Mouse (Mus musculus) spleen, postnatal 10 days (tissue): Measurements from ENCODE around the gene Rab3a.

ENCODE experiments used
- DNase-seq, 2 experiments: peaks; one replicate each; pipeline ENCODE4 v3.0.0; 2021 to 2022; ENCODE audit warnings: low spot score in 2 of 2

The Rab3a gene

DNA sequence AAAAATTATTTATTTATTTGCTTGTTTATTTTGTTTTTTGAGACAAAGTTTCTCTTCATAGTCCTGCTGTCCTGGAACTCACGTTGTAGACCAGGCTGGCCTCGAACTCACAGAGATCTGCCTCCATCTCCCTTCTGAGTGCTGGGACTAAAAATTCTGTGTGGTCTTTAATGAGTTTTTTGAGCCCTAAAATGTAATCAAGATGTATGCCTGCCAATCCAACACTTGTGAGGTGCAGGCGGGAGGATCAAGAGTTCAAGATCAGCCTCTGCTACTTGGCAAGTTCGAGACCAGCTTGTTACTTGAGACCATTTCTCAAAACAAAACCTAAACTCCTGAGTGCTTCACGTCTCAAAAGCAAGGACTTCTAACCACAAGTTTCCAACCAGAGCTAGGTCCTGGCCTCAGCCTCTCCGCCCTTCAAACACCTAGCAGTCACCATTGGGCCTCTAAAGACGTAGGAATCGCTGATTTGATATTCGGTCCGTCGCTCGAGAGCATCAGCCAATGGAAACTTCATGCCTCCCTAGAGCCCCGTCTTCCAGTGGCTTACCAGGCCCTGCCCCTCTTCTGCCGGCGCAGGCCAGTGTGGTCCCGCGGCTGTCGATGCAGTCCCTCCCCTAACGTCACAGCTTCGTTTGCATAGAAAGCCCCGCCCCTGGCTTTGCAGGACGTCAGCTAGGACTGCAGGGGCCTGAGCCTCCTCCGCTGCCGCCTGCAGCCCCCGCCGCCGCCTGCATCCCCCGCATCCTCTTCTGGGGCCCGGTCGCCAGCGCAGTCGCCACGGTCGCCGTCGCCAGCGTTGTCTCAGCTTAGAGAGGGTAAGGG is at the start of gene Rab3a:
TSS of gene Rab3a (plus strand) at position 637 of the 828 bp plus-strand sequence.
- peak; percentile 87 to 97 for DNase-seq

DNA sequence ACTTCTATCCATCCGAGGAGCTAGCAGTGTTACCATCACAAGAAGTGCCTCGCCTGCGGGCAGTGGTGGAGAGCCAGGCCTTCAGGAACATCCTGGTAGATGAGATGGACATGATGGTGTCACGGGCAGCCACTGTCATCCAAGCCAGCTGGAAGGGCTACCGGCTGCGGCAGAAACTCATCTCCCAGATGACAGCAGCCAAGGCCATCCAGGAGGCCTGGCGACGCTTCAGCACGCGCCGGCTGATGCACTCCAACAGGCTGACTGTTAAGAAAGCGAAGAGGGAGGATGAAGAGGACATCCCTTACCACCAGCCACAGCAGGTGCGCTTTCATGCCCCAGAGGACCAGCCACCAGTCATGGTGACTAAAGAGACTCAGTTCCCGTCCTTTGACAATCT is 46.2 kb upstream of the Rab3a start:
- no peak for DNase-seq

DNA sequence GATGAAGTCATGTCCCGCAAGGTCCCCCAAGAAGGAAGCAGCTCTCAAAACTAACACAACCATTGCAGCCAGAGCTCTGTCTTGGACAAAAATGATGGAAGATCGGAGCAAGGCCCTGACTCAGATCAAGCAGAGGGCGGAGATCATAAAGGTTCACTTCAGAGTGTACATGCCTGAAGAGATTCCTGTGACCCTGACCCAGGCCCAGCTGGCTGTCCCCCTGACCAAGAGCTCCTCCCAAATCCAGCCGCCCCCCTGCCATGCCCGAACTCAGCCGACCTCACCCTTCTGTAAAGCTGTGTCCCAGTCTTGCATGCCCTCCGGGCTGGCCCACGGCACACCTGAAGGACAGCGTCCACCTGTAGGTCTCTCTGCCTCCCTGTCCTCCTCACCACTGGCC is 44.7 kb upstream of the Rab3a start:
- DNase-seq, result no peak

DNA sequence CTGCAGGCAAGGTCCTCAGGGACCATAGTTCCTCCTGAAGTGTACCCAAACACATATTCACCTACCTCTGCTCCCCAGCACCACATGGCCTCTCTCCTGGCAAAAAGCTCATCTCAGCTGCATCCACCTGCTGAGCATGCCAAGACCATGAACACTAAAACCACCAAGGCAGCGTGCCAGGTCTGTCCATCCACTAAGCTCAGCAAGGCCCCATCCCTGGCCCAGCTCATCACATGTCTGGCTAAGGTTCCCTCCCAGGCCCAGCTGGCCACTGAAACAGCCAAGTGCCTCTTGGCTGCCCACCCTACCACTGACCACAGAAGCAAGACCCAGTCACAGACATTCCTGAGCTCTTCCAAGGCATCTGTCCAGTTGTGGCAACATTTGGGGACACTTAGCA is 44.2 kb upstream of the Rab3a start:
- no peak for DNase-seq

DNA sequence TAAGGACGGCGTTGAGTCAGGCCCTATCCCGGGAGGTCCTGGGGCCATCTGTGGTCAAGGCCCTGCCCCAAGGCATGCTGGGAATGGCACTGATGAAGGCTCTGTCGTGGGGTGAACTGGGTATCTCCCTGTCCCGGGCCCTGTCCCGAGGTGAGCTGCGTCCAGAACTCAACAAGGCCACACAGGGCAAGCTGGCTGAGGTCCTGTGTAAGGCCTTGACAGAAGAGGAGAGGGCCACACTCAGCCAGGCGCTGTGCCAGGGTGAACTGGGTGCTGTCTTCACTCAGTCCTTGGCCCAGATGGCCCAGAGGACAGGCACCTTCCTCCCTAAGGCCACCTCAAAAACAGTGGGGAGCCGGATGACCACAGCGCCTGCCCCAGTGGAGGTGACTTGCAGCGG is 43.4 kb upstream of the Rab3a start:
- DNase-seq, result no peak

DNA sequence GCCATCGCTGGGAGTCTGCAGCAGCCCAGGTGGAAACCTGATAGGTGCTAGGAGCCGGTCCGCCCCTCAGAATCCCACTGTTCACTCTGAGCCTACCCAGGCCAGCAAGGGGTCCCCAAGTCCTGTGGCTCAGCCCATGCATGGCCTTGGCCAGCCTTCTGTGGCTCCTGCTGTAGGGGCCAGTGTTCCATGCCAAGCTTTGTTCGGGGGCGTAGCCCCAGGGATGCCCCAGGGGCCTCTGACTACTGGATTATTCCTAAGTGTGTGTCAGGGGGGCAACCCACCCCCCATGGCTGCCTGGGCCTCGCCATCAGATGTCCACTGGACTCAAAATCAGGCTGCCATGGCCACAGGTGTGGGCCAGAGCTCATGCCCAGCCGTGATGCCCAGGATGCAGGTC is 40.5 kb upstream of the Rab3a start:
- DNase-seq, result no peak

DNA sequence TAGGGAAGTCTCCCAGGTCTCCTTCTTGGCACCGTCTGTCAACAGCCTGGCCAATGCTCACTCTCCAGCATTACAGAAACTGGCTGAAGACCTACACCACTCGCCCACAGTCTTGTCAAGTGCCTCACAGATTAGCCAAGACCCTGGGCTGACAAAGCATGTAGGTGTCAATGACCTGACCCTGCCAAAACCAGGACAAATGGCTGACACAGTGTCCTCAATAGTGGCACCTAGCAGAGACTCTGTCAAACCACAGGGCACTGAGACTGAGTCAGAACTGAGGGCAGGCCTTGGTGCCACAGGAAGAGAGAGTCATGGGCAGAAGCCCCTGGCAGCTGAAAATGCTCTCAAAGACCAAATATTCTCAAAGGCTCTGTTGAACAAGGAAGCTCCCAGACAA is 39.4 kb upstream of the Rab3a start:
- no peak for DNase-seq

DNA sequence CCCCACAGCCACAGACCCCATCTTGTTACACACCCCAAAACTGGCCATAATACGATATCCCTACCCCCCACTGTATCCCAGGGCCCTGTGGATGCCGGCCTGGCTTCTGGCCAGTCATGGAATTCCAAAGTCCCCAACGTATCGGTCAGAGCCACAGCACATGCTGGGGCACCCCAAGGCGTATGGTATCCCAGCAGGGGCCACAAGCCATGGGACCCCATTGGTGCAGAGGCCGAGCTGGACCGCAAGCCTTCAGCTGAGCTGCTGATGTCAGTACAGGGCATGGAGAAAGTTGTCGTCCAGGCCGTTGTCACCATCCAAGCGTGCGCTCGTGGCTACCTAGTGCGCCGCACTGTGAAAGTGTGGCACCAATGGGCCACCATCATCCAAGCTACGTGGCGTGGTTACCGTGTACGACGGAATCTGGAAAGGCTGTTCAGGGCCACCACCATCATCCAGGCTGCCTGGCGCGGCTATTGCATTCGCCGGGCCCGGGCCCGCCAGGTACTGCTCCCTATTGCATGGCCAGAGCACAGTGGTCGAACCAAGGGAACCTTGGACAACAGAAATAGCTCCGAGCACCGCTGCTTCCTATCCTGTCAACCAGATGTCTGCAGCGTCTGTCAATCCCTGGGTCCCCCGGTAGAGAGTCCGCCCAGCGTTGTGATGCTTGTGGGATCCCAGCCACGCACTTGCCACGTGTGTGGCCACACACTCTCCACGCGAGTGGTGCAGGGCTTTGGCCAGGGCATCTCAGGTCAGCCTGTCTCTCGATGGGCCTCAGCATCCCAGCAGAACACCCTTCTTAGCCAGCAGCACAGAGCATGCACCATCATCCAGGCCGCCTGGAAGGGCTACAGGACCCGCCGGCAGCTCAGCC is 37.7 kb upstream of the Rab3a start:
- no peak for DNase-seq

DNA sequence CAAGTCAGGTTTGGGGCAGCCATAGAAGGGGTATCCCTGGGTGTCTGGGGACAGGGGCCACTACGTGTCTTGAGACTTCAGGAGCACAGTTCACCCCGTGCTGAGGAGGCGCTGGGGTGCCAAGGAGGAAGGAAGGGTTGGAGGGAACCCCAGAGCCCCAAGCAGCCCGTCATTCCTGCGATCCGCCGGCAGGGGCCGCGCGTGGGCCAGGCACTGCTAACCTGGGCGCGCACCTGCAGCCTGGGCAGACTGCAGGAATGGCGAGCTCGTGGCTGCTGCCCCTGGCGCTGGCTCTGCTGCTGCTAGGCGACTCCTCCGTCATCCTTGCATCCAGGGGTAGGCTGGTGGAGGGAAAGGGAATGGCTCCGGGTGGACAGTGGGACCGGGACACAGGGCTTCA is 36.2 kb upstream of the Rab3a start, which contains the start of gene Gm3336:
TSS of gene Gm3336 (plus strand) at position 247 of the 400 bp plus-strand sequence.
- DNase-seq, result peak; percentile 71 to 85

DNA sequence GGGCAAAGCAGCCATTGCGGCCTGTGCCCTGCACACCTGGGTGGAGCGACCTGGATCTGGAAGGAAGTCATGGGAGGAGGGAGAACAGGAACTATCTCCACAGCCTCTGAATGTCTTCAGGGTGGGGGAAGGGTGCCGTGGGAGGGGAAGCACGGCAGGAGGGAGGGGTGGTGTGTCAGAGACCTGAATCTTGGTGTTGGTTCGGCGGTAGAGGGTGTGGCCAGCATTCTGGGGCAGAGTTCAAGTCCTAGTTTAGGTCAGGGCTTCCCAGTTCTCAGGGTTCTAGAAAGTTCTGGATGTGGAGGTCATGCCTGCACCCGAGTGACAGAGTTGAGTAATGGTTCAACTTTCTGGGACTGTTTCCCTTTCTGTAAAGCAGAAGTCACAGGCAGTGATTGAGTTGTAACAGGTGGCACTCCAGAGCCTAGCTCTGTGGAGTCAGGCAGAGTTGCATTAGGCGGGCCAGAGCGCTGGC is 34.6 kb upstream of the Rab3a start:
- DNase-seq, result no peak

DNA sequence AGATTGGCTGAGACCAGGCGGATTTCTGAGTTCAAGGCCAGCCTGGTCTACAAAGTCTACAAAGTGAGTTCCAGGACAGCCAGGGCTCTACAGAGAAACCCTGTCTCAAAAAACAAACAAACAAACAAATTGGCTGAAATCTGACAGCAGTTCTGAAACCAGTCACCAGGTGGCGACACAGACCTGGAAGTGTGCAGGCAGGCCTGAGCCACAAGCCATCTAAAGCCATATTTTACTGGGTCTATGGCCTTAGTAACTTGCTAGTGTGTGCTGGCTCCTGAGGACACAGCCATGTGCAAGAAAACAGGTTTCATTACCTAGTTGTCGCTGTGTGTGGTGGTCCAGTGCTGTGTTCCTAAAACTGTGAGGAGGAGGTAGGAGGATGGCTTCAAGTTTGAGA is 33.7 kb upstream of the Rab3a start:
- peak; percentile 83 to 88 for DNase-seq

DNA sequence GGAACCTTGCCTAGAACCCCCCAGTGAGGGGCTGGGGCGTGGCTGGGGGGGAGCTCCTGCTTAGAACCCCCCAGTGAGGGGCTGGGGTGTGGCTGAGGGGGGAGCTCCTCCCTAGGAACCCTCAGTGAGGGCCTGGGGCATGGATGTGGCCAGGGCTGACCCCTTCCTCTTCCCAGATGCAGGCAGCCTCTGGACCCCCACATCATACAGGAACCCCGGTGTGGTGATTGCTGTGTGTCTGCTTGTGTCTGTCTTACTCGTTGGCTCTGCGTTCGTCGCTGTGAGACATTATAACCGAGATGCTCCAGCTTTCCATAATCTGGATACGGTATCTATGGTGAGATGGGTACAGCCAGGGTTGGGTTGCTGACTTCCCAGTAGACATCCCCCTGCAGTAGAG is 32.9 kb upstream of the Rab3a start:
- no peak for DNase-seq

DNA sequence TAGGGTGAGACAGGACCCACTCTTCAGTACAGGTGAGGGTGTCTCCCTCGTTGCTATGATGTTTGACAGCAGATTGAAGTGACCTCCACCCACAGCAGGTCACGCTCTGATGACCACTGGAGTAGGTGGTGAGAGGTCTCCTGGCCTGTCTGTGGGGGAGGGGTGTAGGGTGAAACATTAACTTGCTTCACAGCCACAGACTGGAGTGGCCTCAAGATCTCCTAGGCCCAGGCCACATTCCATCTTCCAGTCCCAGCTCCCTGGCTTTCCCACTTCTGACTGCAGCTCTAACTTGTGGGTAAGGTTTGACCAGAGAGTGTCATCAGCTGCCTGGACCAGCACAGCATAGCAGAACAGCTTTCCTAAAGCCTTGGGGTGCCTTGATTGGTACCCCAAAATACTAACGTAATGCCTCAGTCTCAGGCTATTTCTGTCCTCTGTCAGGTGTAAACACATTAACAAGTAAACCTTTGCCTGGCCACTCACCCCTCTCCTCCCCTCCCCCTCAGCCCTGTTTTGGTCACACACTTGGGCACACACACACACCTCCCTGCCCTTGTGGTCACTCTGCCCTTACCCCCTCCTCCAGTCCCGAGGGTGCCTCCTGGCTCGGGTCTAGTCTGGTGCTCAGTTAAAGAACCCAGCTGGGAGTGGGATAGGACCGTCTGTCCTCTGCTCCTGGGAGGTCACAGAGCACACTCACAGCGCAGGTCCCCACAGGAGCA is 30.8 kb upstream of the Rab3a start, which contains the start of gene Pde4c:
TSS of gene Pde4c (plus strand) at position 235 of the 725 bp plus-strand sequence.
- no peak for DNase-seq

DNA sequence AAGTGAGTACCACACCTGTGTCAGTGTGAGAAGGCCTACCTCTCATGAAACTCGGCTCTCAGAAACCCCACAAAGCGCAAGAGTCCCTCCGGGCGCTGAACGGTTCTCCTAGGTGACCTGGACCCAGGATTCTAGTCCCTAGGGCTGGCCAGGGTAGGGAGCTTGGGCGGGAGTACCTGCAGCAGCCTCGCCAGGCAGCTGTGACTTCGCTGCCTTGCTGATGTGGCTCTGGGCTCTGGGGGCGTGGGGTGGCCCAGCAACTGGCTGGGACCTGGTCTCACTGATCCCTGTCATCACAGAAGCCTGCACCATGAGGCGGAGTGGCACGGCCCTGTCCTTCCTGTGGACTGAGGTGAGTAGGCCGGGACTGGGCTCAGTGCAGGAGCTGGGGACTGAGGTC is 30.3 kb upstream of the Rab3a start:
- no peak for DNase-seq

DNA sequence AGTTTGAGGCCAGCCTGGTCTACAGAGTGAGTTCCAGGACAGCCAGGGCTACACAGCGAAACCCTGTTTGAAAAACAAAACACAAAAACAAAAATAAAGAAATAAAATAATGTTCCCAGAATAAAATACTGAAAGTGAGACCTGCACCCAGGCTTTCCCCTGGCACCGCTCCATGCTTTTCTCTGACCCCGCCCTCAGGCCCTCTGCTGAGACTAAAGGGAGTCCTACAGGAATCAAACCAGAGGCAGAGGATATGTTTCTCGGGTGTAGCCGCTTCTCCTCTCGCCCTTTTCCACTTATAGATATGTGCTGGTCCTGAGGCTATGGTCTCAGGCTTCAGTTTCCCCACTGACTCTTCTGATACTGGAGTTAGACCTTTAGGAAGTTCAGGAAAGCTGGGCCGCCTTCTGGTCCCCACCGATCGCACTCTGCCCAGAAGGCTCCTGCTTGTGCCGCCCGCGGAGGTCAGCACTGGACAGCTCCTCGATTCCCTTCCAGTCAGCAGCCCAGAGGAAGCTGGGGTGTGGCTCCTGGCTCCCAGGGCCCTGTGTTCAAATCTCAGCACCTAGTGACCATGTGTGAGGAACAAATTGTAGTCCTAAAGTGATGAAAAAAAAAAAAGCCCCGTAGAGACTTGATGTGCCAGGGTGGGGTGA is 28.6 kb upstream of the Rab3a start:
- DNase-seq, result no peak

DNA sequence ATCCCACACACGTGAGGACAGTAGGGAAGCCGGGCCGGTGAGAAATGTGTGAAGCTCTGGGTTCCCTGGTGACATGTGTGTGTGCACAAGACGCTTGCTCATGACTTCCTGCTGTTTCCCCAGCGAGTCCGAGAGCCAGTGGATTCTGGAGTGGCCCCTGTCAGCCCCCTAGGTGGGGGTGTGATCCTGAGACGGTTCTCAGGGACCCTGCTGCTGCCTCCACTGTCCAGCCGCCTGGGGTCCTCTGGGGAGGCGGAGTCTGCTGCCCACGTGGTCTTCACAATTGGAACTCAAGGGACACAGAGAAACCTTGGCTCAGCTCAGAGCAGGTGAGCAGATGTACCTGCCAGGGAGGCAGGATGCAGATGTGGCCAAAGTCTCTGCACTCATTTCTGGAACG is 27.8 kb upstream of the Rab3a start:
- no peak for DNase-seq

DNA sequence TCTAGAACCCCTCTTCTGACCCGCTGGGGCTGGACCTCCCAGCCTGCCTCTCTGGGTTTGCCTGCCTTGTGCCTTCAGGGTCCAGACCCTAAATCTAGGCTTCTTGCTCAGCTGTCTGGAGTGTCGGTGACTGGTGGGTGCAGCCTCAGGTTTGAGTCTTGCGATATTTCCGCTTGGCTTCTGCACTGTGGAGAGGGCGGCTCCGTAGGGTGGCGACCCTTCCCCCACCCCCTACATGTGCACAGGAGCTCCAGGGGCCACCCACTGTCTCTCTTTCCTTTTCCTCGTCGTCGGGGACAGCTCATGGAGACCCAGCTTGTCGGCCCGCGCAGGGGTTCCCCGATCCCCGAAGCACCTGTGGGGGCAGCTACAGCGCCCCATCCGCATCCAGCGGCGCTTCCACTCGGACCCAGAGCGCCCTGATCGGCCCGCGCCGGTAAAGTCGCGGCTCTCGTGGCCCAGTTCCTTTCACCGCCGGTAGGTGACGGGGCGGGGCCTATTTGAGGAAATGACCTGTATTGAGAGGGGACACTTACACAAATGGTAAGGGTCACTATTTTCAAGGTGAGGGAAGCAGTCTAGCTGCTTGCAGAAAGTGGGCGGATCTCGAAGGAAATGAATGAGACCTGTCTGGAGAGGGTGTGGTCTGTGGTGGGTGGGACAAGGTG is 24.5 kb upstream of the Rab3a start:
- peak in 1 of 2 experiments; percentile 75 for DNase-seq

DNA sequence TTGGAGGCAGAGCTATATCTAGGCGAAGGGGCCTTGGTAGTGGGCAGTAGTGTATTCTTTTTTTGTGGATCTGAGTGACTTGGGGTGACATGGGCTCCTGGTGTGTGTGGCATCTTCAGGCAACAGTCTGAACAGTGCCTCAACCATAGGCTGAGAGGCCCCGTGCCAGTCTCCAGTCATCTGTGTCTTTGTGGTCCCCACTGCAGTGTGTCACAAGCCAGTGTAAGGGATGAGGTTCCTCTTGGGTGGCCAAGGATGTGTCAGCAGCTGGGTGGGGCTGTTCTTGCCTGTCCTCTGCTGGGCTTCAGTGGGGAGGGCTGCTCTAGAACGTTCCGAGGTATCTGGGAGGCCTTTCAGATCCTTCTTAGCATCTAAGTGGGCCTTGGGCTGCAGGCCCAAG is 23.5 kb upstream of the Rab3a start:
- DNase-seq, result no peak

DNA sequence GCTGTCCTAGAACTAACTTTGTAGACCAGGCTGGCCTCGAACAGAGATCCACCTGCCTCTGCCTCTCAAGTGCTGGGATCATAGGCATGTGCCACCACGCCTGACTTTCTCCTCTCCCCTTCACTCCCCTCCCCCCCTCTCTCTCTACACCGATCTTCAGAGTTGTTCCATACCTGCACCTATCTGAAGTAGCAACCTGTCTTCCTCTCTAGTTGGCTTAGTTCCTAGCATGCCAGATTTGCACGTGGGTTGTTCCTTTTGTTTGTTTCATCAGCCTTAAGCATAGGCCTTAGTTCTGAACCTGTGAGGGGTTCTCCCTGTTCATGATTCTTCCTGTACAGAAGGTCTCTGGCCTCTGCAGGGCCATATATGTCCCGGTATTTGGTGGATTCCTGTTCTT is 16.8 kb upstream of the Rab3a start:
- no peak for DNase-seq

DNA sequence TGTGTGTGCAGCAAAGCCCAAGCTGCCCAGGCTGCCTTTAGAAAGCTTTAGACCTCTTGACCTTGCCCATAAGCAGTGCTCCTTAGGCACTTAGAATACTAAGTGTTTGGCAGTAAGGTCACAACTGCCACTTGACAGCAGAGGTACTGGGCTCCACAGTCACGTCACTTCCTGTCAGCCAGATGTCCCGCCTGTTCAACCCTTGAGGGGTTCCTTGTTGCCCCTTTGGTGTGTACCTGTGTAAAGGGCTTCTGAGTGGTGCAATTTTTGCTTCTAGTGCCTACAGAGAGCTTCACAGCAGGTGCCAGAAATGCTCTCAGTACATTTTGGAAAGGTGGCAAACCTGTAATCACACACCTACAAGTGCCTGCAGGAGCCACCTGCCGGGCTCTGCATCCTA is 16.3 kb upstream of the Rab3a start:
- DNase-seq, result no peak

DNA sequence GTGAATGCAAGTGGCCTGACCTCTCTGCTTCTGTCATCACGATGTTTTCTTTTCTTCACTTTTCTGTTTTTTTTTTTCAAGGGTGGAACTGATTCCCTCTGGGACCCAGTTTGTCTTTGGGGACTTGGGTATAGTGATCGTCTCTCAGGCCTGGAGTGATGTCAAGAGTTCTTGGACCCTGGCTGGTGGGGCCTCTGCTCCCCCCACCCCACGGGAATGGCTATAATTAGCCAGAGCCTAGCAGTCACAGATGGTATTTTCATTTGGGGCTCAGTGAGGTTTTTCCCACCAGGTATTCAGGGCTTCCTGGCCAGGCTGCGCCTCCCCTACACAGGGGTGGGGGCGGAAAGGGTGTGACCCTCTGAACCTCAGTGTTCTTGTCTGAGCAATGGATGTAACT is 12.8 kb upstream of the Rab3a start:
- peak in 1 of 2 experiments; percentile 8 for DNase-seq
